Mouse (Mus musculus): Measurements from ENCODE around the gene Znrf2.

GRCm38 (mm10) chr6:54926899-54927298 is 110.2 kb downstream of the Znrf2 start:
- TF ChIP-seq USF2 (IDR thresholded peaks at IDR 0.05; ENCODE audit: borderline replicate concordance in 1 of 2, insufficient read depth in 1 of 2, low read depth in 1 of 2, low read length in 2 of 2) (no peak), ELF1 (IDR thresholded peaks at IDR 0.05; ENCODE audit: low read depth, low read length) (no peak), HCFC1 (IDR thresholded peaks at IDR 0.05; ENCODE audit: low read depth, low read length) (no peak), NRF1 (IDR thresholded peaks at IDR 0.05; ENCODE audit: insufficient read depth, low read depth, low read length, poor library complexity, severe bottlenecking) (no peak), POLR2A (IDR thresholded peaks at IDR 0.05; ENCODE audit: control insufficient read depth in 1 of 2, insufficient read depth in 1 of 2, low read depth in 1 of 2, low read length in 2 of 2, poor library complexity in 1 of 2) (no peak), USF1 (IDR thresholded peaks at IDR 0.05; ENCODE audit: low read depth, low read length) (no peak), EP300 (IDR thresholded peaks at IDR 0.05; ENCODE audit: low read depth in 1 of 2, low read length in 2 of 2) (no peak), POLR2AphosphoS2 (IDR thresholded peaks at IDR 0.05; ENCODE audit: low read length) (no peak), RAD21 (IDR thresholded peaks at IDR 0.05; ENCODE audit: low read depth, low read length) (no peak), TAL1 (IDR thresholded peaks at IDR 0.05; ENCODE audit: low read length) (no peak), GABPA (IDR thresholded peaks at IDR 0.05; ENCODE audit: low read depth, low read length) (no peak), CTCF (IDR thresholded peaks at IDR 0.05 in 2 of 3, conservative IDR thresholded peaks at IDR 0.05 in 1 of 3; ENCODE audit: control insufficient read depth in 1 of 3, insufficient read depth in 1 of 3, low read depth in 2 of 3, low read length in 3 of 3, poor library complexity in 1 of 3, severe bottlenecking in 1 of 3) (no peak), MYC (IDR thresholded peaks at IDR 0.05; ENCODE audit: low read depth, low read length) (no peak)
